Mouse (Mus musculus) ovary, postnatal 14 days (tissue): ENCODE measurements around the gene Slco1c1.
"Not testable (repeated sequence)": the region's sequence is repeated elsewhere in the genome, so short reads cannot be mapped to it uniquely, and the experiment has no call there.

Experiments
- DNase-seq: peaks from one replicate; pipeline ENCODE4 v3.0.0; 2022; ENCODE audit warnings: low spot score

Slco1c1 gene

GRCm38 (mm10) chr6:141590002-141590401 lies 65.8 kb downstream of the Slco1c1 start:
- no peak for DNase-seq

GRCm38 (mm10) chr6:141590598-141591200 lies 66.5 kb downstream of the Slco1c1 start:
- not testable (repeated sequence) for DNase-seq

- no peak for DNase-seq
These were observed 71.9 kb downstream of the Slco1c1 start for GRCm38 (mm10) chr6:141596081-141596480.

- DNase-seq = no peak
These were observed 72.9 kb downstream of the Slco1c1 start for GRCm38 (mm10) chr6:141597037-141597436.

- no peak for DNase-seq
These were observed 76.8 kb downstream of the Slco1c1 start for GRCm38 (mm10) chr6:141600940-141601339.

- DNase-seq = no peak
These were observed 86.6 kb downstream of the Slco1c1 start for GRCm38 (mm10) chr6:141610702-141611260.

GRCm38 (mm10) chr6:141614017-141614416 lies 89.8 kb downstream of the Slco1c1 start:
- no peak for DNase-seq

GRCm38 (mm10) chr6:141615348-141615747 lies 91.2 kb downstream of the Slco1c1 start:
- DNase-seq = no peak
